Mouse (Mus musculus) gastrocnemius, postnatal 25 days (tissue): Measurements from ENCODE around the gene Slc6a16. TPM values are rescaled to one million over a fixed set of nuclear protein-coding genes. Genes with fewer than 3 reads are reported as not detected.
A peak's percentile ranks its signal among the peaks of the same experiment; 100 is the strongest.

Experiments used
- DNase-seq: peaks from one replicate; pipeline ENCODE4 v3.0.0; 2022
- total RNA-seq, 2 experiments: library from RNA; stranded (reverse); gene quantifications; 1 replicate in 1 of 2; 2 replicates in 1 of 2; pipeline ENCODE4 v1.2.3; 2021

Slc6a16 gene
- total RNA-seq, 2 experiments from 2014 or later, result not detected

DNA sequence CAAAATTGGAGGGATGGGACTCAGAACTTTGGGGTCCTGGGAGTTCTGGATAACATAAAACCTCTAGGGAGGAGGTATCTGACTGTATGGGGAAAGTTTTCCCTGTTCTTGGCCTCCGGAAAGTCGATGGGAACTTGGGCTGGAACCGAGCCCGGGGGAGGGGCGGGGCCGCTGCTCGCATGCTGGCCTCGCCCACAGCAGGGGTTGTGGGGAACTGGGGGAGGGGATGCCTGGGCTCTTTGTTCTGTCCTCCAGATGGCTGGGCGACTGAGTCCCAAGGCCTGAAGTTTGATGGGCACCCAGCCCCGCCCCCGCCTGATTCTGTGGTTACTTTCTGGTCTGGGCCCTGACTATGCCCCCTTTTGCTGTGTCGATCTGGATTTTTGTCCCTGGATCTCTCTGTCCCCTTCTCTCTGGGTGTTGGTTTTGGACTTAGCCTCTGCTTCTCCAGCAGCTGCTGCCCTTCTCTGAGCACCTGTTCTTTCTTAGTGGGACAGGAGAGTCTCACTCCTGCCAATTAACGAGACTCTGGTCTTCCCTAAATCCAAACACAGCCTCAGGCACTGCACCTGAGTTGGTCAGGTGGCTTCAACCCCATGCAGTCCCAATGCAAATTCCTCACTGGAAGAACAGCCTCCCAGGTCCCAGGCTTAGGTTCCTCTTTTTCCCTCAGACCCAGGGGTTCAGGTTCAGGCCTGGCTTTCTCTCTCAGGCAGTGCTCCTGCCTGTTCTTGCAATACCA, 24.3 kb upstream of the Slc6a16 start:
- DNase-seq, result peak; percentile 49

DNA sequence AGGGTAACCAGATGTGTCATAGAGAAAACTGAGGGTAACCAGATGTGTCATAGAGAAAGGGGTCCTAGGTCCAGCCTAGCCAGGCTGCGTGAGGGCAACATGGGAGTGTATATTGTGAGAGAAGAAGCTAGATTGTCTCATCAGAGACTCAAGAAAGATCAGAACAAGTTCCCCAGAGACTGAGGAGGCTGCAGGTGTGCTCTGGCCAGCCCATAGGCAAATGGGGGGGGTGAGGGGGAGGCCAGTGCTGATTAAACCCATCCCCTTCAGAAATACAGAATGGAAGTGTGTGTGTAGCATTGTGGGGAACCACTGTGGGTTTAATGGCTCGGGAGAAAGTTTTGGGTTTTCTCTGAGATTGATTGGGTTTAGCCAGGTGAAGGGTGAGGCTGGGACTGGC, 19.2 kb upstream of the Slc6a16 start:
- no peak for DNase-seq

DNA sequence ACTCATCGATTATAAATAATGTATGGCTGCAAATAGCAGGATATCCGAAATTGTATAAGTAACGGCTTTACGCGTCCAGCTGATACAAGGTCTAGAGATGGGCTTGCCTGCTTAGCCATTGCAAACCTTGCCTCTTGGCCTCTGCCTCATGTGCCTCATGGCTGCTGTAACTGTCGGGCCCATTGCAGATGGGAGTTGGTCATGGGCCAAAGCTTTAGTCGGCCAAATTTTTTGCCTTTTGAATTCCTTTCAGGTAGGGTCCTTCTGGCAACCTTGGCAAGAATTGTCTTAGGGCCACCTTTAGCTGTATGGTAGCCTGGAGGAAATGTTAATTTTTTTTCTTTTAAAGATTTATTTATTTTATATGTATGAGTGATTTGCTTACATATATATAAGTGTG, 16.1 kb upstream of the Slc6a16 start:
- no peak for DNase-seq

DNA sequence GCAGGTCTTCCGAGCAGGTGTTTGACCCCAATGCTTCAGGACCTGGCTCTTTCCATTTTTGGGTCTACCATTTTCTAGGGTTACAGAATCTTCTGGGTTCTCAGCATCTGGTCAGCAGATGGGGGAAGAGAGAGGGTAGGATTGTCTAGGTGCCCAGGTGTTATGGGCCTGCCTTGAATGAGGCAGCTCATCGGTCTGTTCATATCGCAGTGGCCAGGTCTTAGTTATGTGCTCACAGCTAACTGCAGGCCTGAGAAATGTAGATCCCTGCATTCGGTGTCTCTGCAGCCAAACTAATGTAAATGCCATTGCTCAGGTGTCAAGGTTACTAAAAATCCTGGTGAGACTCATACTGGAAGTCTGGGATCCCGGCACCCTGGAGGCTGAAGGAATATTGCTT, 14.5 kb upstream of the Slc6a16 start:
- no peak for DNase-seq

DNA sequence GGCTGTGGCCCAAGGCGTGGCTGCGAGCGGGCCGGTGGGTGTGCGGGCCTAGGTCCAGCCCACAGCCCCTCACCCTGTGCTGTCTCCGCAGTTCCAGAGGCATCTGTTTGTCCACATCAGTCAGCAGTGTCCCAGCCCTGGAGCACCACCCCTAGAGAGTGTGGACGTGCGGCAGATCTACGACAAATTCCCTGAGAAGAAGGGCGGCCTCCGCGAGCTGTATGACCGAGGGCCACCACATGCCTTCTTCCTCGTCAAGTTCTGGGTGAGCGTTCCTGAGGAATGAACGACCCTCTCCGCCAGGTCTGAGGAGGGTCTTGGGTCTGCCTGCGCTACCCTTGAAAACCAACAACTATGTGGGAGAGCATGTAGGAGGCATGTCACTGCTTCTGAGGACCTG, 12.3 kb upstream of the Slc6a16 start:
- DNase-seq, result no peak

DNA sequence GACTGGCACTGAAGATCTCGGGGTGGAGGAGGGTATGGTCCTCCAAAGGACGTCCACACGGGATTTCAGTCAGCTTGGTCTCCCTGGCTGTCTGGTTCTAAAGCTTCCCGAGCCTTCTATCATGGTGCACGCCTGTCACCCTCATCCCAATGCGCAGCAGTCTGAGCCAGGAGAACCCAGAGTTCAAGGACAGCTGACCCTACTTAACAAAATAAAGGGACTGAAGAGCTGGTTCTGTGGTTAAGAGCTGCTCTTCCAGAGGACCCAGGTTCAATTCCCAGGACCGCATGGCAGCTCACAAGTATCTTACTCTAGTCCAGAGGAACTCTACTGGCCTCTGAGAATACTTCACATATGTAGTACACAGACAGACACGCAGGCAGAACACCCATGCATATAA, 11.8 kb upstream of the Slc6a16 start:
- no peak for DNase-seq

DNA sequence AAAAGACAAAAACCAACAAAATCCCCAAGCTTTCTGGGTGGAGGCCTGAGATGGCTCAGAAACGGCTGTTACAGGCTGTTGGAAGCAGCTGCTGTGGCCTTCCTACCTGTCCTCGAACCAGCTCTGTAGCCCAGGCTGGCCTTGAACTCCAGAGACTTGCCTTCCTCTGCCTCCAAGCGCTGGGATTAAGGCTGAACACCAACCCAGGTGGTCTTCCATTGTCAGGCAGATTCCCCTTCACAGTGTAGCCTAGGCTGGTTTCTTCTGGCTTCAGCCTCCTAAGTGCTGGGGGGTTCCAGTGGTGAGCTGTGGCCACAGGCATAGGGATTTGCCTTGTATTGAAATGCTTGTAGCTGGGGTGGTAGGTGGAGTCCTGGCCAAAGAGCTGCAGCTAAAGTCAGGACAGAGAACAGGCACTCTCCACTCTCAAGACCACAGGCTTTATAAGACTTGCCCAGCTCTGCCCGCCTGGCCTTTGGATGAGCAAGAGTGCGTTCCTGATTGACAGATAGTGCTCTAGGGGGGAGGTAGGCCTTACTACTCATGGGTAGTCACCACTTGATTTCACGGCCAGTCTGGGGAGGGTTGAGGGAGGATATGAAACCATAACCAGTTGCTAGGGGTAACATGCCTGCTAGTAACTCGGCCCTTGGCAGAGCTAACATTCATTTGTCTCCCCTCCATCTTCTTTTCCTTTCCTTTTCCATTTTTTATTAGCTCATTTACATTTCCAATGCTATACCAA, 11.3 kb upstream of the Slc6a16 start:
- DNase-seq, result no peak

DNA sequence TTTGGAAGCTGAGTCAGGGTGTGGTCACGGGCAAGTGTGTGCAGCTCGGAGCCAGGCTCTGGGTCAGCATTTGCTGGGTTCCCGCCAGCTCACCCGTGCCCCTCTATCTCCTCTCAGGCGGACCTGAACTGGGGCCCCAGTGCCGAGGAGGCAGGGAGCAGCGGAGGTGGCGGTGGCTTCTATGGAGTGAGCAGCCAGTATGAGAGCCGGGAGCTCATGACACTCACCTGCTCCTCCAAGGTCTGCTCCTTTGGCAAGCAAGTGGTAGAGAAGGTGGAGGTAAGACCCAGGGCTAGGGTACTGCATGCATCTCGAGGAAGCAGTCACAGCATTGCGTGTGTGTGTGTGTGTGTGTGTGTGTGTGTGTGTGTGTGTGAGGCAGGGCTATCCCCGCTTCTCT, 9.7 kb upstream of the Slc6a16 start:
- no peak for DNase-seq

DNA sequence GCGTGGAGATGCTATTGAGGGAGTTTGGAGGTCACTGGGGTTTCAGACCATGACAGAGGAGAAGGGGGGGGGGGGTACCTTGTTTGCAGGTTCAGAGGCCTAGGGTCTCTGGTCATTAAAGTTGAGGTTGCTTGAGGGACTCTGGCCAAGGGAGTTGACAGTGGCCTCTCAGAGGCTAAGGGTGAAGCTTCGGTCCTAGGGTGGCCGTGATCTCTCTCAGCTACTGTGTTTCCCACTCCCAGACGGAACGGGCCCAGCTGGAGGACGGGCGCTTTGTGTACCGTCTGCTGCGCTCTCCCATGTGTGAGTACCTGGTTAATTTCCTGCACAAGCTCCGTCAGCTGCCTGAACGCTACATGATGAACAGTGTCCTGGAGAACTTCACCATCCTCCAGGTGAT, 8.9 kb upstream of the Slc6a16 start:
- DNase-seq, result no peak

DNA sequence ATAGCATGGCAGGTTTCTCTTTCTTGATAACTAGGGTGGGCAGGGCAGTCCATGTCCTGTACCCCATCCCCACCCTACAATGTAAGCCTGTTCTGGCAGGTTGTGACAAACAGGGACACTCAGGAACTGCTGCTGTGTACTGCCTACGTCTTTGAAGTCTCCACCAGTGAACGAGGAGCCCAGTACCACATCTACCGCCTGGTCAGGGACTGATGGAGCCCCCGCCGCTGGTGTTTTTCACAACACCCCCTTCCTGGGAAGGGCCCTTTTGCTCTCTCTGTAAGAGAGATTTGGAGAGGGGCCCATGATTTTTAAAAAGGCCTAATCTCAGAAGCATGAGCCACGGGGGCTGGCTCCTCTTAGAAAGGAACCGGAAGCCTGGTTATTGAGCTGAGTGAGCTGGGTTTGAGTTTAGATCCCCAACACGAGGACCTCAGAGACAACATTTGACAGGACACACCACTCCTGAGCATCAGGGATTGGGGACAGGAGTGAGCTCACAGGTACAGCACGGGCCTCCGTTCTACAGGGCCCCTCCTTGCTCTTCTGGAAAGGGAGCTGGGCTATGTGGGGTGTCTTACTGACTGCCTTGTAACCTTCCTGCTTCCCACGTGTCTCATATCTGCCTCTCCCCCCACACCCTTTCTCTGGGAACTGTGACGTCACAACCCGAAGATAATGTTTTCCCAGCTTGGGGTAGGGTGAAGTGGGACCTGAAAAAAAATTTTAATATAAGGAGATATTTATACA, 8.0 kb upstream of the Slc6a16 start:
- DNase-seq, result no peak

DNA sequence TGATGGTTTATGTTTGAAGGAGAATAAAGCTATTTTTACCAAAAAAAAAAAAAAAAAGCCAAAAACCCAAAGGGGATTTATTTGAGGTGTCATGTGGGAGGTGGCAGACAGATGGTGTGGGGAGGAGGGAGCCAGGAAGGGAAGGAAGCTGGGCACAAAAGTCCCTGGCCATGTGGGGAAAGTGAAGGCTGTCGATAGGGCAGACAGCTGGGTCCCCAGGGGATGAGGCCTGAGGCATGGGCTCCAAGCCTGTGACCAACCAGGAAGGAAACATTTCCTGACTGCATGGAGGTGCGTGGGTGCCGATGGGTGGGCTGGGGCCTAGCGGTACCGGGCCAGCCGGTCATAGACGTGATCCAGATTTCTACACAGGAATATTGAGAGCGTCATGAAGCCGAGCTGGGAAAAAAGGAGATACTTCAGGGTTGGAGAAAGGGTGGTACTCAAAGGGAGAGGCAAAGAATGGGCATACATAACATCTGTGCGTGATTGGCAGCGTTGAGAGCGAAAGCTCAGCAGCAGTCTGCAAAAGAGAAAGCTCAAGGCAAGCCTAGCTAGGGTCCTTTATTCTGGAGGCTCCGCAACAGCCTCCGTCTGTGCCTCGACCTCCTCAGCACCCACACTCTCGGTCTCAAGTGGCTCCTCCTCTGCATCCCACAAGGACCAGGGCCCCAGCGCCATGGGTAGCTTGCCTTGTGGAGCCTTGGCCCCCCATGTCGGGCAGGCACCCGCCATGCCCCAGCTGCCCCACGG, 7.1 kb upstream of the Slc6a16 start:
- DNase-seq, result no peak

DNA sequence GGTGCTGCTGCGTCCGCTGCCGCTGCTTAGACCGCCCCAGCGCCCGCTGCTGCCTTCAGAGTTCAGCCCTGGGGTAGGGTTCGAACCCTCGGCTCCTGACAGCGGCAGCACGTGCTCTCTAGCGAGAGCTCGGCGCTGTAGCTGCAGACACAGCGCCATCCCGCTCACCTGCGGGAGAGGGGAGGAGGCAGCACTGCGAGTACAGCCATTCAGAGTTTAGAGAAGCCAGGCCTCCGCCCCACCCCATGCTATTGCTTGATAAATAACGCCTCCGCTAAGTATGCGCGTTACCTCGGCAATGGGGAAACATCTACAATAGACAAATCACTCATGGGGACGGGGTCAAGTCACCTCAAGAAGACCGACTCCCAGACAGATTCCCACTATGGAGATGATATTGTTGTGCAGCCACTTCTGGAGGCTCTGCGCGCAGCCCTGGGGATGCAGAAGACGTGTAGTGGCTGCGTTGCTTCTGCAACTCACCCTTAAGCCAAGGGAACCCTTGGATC, 6.5 kb upstream of the Slc6a16 start:
- no peak for DNase-seq

DNA sequence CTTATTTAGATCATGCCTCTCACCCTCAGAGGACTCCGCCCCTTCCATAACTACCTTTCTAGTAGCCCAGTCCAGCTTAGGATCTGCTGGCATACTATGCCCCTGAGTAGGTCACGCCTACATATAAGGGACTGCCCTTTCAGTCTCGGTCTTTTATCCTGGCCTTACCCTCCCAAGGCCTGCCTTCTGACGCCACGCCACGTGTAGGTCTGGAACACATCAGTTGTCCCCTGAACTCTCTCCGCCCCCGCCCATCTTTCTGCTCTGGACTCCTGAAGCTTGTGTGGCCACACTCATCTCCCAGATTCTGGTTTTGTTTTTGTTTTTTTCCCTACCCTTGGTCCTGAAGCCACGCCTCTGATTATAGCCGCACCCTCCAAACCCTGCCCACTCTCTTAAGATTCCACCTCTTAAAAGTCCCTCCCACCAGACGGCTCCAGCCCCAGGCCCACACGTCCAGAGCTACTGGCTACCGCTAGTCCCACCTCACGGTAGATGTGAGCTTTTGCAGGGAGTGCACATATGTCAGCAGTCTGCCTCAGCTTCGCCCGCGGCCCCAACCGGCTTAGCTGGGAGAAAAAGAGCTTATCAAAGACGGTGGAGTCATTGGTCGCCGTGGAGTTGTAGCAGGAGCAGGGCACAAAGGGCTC, 5.8 kb upstream of the Slc6a16 start:
- DNase-seq, result peak; percentile 30

DNA sequence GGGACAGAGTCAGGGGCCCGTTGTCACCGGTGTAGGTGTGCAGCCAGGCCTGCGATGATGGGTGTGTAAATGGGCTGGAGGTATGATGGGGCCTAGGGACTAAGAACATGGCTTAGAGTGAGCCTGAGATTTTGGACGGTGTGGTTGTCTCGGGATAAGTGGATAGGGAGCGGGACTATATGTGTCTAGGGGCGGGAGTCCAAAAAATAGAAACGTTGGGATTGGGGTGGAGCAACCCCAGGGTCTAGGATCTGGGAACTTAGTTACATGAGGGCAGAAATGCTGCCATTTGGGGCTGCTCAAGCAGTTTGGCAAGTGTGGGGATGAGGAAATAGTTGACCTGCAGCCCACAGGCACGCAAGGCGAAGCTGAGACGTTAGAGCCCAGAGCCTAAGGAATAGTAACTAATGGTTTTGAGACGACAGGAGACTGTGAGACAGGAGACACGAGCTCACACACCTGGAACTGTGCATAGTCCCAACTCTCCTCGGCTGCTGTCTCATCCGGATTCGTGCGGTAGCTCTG, 5.2 kb upstream of the Slc6a16 start:
- DNase-seq, result no peak

DNA sequence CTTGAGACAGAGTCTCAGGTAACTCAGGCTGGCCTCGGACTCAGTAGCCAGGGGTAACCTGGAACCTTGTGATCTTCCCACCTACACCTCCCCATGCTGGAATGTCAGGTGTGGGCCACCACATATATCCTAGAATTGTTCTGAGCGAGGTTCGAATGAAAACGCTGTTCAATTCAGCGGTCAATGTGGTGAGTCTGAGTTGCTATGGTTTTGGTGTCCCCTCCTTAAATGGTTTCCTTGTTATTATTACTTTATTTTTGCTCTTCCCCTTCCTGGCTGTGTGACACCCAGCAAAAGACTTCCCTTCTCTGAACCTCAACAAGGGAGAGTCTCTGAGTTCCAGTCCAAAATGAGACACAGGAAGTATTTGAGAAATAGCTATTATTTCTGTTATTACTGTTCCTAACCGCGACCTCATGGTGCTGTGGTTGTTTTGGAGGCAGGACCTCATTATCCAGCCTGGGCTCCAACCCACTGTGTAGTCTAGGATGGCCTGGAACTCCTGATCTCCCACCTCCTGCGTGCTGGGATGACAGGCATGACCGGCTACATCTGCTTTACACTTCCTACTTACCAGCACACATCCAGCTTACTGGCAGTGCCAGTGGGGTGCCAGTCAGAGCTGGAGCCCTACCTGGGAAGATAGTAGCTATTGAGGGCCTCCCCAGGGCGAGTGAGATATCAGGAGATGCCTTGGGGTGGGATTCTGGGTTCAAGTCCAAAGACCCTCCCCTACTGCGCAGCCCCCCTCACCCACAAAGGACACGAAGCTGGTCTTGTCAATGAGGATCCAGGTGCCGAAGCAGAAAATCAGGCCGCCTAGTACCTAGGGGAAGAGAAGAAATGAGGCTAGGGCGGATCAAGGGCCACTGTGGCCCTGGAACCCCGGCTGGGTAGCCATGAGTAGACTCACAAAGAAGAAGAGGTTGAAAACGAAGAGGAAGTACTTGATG, 2.9 kb upstream of the Slc6a16 start:
- no peak for DNase-seq

DNA sequence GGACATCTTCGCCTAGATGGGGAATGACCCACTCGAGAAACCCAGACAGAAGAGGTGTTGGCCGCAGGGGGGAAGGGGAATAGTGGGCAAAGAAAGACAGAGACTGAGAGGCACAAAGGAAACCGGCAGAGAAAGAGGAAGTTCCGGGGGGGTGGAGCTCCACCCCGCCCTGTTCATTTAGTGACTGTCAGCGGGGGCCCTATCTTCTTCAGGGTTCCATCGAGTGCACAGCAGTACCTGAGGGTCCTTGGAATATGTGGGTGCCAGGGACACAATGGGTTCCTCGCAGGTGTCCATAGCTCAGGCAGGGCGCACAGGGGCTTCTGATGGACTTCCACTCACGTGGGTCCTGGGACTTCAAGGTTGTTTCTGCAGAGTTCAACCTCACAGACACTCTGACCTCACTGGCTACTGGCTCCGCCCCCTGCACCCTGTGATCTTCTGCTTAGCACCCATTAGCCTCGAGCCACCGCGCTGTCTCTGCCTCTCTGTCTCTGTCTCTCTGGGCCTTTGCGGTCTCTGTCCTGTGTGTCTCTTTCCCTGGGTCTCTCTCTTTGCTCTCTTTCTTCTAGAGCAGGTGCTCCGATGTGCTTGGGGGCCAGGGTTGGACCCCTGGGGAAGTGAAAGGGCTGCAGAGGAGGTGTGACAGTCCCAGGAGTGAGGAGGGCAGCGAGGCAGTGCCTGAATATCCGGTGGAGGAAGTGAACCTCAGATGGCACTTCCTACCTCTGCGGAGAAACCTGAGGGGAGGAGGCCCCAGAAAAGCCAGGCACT, 2.0 kb upstream of the Slc6a16 start, which contains the start of gene Cd37:
Gene Cd37 (minus strand): TSS at position 393 of the 774 bp plus-strand sequence.
- no peak for DNase-seq

DNA sequence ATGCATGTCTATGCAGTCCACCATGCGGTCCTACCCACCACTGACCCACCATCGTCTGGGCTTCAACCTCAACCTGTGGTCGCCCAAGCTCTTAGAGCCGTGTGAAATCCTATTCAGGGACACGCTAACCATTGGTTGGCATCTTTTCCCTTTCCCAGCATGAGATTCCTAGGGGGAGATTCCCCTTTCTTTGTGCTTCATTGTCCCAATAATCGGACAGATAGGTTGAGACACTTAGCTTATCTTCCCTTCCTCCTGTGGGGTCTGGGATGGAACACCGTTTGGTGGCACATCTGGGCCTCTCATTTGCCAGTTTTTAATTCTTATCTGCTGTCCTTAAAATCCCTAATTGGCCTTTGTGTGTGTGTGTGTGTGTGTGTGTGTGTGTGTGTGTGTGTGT, 776 bp upstream of the Slc6a16 start:
- no peak for DNase-seq

DNA sequence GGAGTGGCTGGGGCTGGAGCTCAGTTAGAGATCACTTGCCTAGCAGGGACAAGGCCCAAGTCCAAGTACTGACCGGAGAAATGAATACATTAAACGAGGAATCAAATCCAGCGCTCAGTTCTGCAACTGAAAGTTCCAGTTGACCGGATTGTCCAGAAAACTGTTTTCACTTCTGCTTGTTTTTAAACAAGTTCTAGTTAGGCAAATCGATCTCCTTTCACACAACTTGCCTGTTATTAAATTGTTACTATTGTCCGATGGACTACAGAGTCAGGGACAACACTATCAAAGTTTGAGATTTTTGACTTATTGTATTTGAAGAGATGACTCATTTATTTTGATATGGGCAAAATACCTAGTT, 484 bp downstream of the Slc6a16 start:
- no peak for DNase-seq

DNA sequence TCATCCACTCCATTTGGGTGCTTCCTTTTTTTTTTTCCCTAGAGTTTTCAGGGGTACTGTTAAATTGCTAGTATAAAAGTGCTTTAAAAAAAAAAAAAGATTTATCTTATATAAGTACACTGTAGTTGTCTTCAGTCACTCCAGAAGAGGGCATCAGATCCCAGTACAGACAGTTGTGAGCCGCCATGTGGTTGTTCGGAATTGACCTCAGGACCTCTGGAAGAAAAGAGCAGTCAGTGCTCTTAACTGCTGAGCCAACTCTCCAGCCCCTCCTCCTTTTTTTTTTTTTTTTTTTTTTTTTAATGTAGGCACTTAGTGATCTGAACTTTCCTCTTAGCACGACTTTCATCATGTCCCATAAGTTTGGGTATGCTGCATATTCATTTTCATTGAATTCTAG, 6.8 kb downstream of the Slc6a16 start:
- DNase-seq, result no peak
